Mouse (Mus musculus) lung, adult 18-20 months (tissue): ENCODE measurements at regions not wholly inside any gene's neighbourhood (a gene's known extent, or its start where the extent isn't known, plus 50 kb on each side); places are given as distances from the start of the nearest gene placed in this dataset.

ENCODE experiments used
- DNase-seq, 2 experiments: peaks; one replicate each; pipeline ENCODE4 v3.0.0; 2022; ENCODE audit warnings: mixed read lengths in 2 of 2

DNA sequence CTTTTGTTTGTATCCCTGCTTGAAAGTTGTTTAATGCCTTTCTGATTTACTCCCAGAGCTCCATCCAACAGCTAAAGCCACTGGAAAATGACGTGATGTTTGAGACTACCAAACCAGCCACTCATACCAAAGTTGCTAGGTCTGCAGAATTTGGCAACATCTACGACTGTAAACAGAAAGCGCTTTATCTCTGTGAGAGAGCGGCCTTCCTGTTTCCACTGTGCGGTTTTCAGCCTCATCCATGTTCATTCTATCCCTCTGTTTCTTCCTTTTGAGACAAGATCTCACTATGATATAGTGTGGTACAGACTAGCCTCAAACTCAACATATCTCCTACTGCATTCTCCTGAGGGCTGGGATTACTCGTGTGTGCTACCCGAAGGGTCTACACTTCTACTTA lies 100.0 kb downstream of the Tmem30b start:
- no peak for DNase-seq

GRCm38 (mm10) chr12:73445562-73445961 lies 100.6 kb downstream of the Tmem30b start:
- no peak for DNase-seq

GRCm38 (mm10) chr12:73445128-73445527 lies 101.1 kb downstream of the Tmem30b start:
- DNase-seq = no peak

DNA sequence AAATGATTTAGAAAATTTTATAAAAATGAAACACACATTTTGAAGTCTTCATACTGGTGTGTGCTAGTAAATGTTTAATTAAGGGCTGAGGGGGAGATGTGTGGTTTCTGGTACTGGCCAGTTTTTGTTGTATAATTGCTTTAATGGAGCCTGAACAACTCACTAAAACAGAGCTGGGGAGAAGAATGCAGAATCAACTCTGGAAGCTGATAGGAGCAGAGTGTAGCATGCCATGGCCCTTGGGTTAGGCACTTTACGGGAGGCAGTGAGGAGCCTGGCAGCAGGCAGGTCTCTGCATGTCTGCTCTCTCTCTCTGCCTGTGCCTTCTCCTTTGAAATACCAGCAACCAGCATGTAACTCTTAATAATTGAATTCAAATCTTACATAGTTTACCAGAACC lies 104.9 kb downstream of the Tmem30b start:
- no peak for DNase-seq

- no peak for DNase-seq
Measured at GRCm38 (mm10) chr12:73434684-73435083, 111.5 kb downstream of the Tmem30b start.

DNA sequence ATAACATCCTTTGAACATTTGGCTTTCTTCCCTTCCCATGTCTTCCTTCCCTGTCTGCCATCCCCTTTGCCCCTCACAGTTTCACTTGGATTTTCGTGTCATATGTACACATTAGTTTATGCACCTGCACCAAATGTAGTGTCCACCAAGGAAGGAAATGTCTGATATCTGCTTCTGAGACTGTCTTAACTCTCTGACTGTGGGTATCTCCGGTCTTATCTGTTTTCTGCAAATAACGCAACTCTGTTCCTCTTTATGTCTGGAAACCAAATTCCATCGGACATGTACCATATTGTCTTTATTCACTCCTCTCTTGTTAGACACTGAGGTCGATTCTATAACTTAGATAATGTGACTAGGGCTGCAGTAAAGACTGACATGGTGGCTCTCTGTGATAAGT lies 113.6 kb downstream of the Tmem30b start:
- no peak for DNase-seq

- DNase-seq = no peak
Measured at GRCm38 (mm10) chr12:73428171-73428570, 118.0 kb downstream of the Tmem30b start.

GRCm38 (mm10) chr12:73424814-73425213 lies 121.4 kb downstream of the Tmem30b start:
- no peak for DNase-seq

DNA sequence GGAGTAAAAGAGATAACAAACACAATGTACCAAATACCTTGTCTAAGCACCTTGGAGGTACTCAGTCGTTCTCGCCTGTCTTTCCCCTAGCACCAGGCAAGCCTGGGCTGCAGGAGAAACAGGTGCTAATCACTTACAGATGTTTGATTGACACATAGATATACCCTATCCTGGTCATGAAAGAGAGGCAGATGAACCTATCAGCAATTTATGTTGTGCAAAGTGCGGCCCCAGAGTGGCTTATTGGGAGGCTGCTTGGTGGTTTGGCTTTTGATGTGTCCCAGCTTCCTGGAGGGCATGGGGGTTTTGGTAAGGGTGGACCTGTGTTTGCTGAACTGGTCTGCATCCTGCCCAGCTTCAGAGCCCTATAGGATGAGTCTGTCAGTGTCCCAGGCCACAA lies 129.1 kb downstream of the Tmem30b start:
- no peak for DNase-seq

DNA sequence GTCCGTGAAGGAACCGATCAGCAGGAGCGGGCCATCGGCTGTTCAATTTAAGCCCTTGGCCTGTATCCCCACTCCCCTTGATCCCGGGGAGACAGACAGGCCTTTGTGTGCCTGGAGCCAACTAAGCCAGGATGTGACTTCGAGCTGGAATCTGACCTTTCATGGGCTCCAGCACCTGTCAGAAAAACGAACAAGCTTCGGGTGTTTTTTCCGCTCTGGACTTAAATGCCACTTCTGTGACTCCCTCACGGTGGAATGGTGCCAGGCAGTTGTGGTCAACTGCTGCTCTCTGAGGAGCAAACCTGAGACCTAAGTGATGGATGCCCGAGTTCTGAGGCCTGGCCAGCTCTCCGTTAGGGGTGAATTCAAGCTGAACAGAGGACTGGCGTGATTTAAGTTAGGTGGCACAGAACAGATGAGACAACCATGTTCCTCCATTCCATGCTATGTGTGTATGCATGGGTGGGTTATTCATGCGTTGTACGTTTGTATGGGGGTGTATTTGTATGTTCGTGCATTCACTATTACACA lies 129.8 kb downstream of the Tmem30b start:
- DNase-seq = no peak

GRCm38 (mm10) chr12:73415856-73416366 lies 129.3 kb downstream of the Slc38a6 start:
- no peak for DNase-seq

DNA sequence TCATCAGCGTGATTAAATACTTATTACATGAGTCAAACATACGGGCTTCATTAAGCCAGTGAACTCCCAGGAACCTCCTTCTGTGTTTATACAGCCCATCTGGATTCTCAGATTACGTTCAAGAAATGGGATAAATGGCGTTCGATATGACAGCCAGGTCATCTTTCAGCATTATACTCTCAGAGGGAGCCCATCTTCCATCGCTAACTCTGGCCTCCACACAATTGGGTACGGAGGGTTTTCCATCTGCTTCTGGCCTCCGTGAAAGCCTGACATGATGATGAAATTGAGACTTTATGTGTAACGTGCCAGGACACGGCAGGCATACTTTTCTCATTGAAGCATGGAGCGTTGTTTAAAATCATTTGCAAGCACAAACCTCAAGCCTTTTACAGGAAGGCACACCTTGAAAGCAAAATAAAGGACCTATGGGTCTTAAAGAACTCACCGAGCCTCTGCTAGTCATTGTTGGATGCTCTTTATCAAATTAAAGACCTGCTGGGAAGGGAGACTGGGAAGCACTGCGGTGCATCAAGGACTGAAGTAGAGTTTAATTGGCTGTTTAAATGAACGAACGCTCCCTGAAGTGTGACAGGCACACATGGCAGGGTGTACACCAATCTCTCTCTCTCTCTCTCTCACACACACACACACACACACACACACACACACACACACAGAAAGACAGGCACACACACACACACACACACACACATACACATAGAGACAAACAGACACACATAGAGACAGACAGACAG lies 127.0 kb downstream of the Slc38a6 start:
- DNase-seq = no peak

GRCm38 (mm10) chr12:73412500-73412899 lies 125.9 kb downstream of the Slc38a6 start:
- DNase-seq = no peak

- DNase-seq = no peak
Measured at GRCm38 (mm10) chr12:73410924-73411323, 124.3 kb downstream of the Slc38a6 start.

- no peak for DNase-seq
Measured at GRCm38 (mm10) chr12:73409481-73410085, 123.0 kb downstream of the Slc38a6 start.

- DNase-seq = no peak
Measured at GRCm38 (mm10) chr12:73408614-73409013, 122.0 kb downstream of the Slc38a6 start.

- no peak for DNase-seq
Measured at GRCm38 (mm10) chr12:73408165-73408564, 121.6 kb downstream of the Slc38a6 start.

GRCm38 (mm10) chr12:73406556-73407087 lies 120.0 kb downstream of the Slc38a6 start:
- no peak for DNase-seq

DNA sequence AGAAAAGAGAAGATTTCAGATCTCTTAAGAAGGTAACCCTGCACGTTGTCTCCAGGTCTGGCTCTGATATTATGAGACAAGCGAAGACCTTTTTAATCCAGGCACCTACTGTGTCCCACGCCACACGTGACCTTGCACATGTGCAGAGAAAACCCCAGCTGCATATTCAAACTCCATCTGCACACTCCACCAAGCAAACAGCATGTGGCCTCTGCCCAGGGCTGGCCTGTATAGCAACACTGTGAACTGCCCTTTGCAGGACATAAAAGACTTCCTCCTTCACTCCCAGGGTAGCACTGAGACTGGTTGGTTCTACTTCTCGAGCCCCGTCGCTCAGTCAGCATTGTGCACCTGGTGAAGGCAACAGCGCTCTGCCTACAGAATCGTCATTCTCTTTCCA lies 119.0 kb downstream of the Slc38a6 start:
- DNase-seq = no peak

GRCm38 (mm10) chr12:73405106-73405505 lies 118.5 kb downstream of the Slc38a6 start:
- no peak for DNase-seq

DNA sequence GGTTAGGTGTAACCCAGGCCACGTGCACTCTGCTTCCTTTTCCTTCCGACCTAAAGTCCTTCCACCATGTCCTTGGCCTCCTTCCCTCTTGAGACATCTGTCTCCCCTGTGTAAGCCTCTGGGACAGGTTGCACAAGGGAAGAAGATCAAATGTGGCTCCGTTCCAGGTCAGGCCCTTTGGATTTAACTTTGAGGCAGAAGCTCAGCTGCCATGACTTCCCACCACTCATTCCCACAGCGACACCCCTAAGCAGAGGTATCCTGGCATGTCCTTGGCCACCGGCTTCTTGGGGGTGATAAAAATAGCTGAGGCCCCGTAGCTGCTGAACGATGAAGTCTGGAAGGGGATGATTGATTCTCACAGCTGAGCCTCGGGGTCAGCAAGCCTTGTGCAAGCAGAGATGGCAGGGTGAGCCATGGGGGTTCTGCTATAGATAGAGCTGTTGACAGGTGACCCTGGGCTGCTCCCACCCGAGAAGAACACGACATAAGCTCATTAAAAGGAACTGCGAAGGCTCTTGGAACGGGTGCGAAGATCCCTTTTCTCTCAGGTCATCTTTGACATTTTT lies 117.4 kb downstream of the Slc38a6 start:
- no peak for DNase-seq
